Comparison of ENCODE assay signal across 8 mouse cellular contexts in the genomic region with DNA sequence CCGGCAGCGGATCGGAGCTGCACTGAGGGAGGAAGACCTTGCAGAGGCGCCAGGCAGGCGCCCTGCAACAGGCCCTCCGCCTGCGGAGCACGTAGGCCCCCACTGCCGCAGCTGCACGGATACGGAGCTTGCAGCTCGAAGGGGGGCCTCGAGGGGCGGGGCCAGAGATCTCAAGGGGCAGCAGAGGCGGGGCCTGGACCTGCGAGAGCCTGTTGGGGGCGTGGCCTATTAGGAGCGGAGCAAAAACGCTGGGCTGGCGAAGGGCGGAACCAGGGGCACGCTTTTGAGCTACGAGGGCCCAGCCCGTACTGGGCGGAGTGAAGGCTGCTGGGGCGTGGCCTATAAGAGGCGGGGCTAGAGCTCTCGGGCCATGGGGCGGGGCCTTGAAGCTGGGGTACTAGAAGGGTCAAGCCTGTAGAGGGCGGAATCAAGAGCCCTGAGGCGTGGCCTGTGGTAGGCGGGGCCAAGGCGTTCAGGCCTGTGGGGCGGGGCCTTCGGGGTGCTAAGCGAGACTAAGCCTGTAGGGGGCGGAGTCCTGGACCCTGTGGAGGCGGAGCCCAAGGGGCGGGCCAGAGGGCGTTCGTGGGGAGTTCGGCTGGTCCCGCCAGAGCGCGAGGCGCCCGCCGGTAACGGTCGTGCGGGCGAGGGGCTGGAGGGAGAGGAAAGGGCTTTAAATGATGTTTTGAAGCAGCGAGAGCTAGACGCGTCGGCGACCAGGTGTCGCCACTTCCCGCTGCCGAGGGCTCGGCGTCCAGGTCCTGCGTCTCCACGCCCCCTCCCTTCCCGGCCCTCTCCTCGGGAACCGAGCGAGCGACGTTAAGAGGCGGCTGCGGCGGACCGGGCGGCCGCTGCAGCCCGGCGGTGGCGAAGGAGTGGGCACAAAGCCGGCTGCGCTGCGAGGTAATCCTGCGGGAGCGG. TPM values are rescaled to one million over a fixed set of nuclear protein-coding genes. Genes with fewer than 3 reads are reported as not detected.
DNase-seq lines count a peak whose midpoint lies in the region; ATAC-seq and TF ChIP-seq lines count a peak whose summit lies in the region.

No protein-coding gene starts in this region.

- WGBS in forebrain, embryonic 12.5 days: under 1% methylated on average over 80 of the region's 84 CpGs
- under 1% methylated on average over 67 of the region's 84 CpGs for WGBS in heart, postnatal 0 days
- under 1% methylated on average over 83 of the region's 84 CpGs for WGBS in liver, embryonic 16.5 days (ENCODE audit: insufficient replicate concordance)
- WGBS in neural tube, embryonic 13.5 days: under 1% methylated on average over 84 of the region's 84 CpGs

- H3K9me3 ChIP-seq in E14TG2a.4 (ENCODE audit: low read length): no peaks in the 10 kb centered on the region
- H3K9me3 ChIP-seq in forebrain, embryonic 12.5 days: no peaks in the 10 kb centered on the region
- H3K9me3 ChIP-seq in heart, postnatal 0 days (replicated peaks; ENCODE audit: control insufficient read depth, low read length): no peaks in the 10 kb centered on the region
- no peaks in the 10 kb centered on the region for H3K9me3 ChIP-seq in liver, embryonic 16.5 days (replicated peaks; ENCODE audit: control insufficient read depth, low read length)
- H3K9me3 ChIP-seq in neural tube, embryonic 13.5 days: no peaks in the 10 kb centered on the region

- H3K4me1 ChIP-seq in E14TG2a.4 (replicated peaks; ENCODE audit: low read depth, low read length): peaks cover 30% of the 10 kb centered on the region
- H3K4me1 ChIP-seq in forebrain, embryonic 12.5 days: peaks cover 38% of the 10 kb centered on the region
- peaks cover 25% of the 10 kb centered on the region for H3K4me1 ChIP-seq in heart, postnatal 0 days (ENCODE audit: control insufficient read depth, insufficient read depth)
- peaks cover 31% of the 10 kb centered on the region for H3K4me1 ChIP-seq in liver, embryonic 16.5 days (ENCODE audit: control insufficient read depth, low read depth, low read length)
- H3K4me1 ChIP-seq in neural tube, embryonic 13.5 days (replicated peaks): peaks cover 40% of the 10 kb centered on the region
- peaks cover 13% of the 10 kb centered on the region for H3K4me1 ChIP-seq in testis, adult 2 months (ENCODE audit: control insufficient read depth, insufficient read depth, low read length)

- TF ChIP-seq EP300 in heart, postnatal 0 days (IDR thresholded peaks at IDR 0.05; ENCODE audit: low read depth): 0 out of 2 replicates have a peak, but pooled peaks have one; percentile 55

- peak overlapping the region; percentile 87 for H3K9ac ChIP-seq in forebrain, embryonic 12.5 days
- peak overlapping the region; percentile 88 for H3K9ac ChIP-seq in heart, postnatal 0 days (replicated peaks; ENCODE audit: low read depth, low read length)
- H3K9ac ChIP-seq in liver, embryonic 16.5 days (ENCODE audit: low read depth, low read length): peak overlapping the region; percentile 89
- H3K9ac ChIP-seq in neural tube, embryonic 13.5 days: peak overlapping the region; percentile 86

- peaks cover 30% of the 10 kb centered on the region for H3K27me3 ChIP-seq in E14TG2a.4 (ENCODE audit: insufficient read depth, low read length)
- H3K27me3 ChIP-seq in forebrain, embryonic 12.5 days: peaks cover 21% of the 10 kb centered on the region
- H3K27me3 ChIP-seq in heart, postnatal 0 days (ENCODE audit: control insufficient read depth, insufficient read depth, low read length): no peaks in the 10 kb centered on the region
- H3K27me3 ChIP-seq in liver, embryonic 16.5 days (ENCODE audit: control insufficient read depth, insufficient read depth, low read depth, low read length): peaks cover 4% of the 10 kb centered on the region; the same call in 1 of the 2 replicates
- peaks cover 7% of the 10 kb centered on the region for H3K27me3 ChIP-seq in neural tube, embryonic 13.5 days
- H3K27me3 ChIP-seq in testis, adult 2 months (ENCODE audit: control insufficient read depth, insufficient read depth, low read length): no peaks in the 10 kb centered on the region

- H3K4me2 ChIP-seq in forebrain, embryonic 12.5 days: peak overlapping the region; percentile 89
- peak overlapping the region; percentile 83 for H3K4me2 ChIP-seq in heart, postnatal 0 days (ENCODE audit: low read depth, low read length)
- H3K4me2 ChIP-seq in liver, embryonic 16.5 days (ENCODE audit: low read depth, low read length): peak overlapping the region; percentile 100
- H3K4me2 ChIP-seq in neural tube, embryonic 13.5 days: peak overlapping the region; percentile 84

- no peaks in the 10 kb centered on the region for H3K36me3 ChIP-seq in E14TG2a.4 (ENCODE audit: insufficient read depth, low read length)
- no peaks in the 10 kb centered on the region for H3K36me3 ChIP-seq in forebrain, embryonic 12.5 days (replicated peaks)
- H3K36me3 ChIP-seq in heart, postnatal 0 days (replicated peaks; ENCODE audit: control insufficient read depth, insufficient read depth, low read length): no peaks in the 10 kb centered on the region
- no peaks in the 10 kb centered on the region for H3K36me3 ChIP-seq in liver, embryonic 16.5 days (ENCODE audit: control insufficient read depth, insufficient read depth)
- H3K36me3 ChIP-seq in neural tube, embryonic 13.5 days: no peaks in the 10 kb centered on the region
- H3K36me3 ChIP-seq in testis, adult 2 months (ENCODE audit: control insufficient read depth, insufficient read depth, low read length): no peaks in the 10 kb centered on the region

- TF ChIP-seq CTCF in E14TG2a.4 (conservative IDR thresholded peaks at IDR 0.05; ENCODE audit: low read length): peak; percentile 15; the same call in 1 of the 2 replicates
- peak; percentile 68 for TF ChIP-seq CTCF in heart, postnatal 0 days (IDR thresholded peaks at IDR 0.05; ENCODE audit: low read depth)
- peak; percentile 46; the same call in 1 of the 2 replicates for TF ChIP-seq CTCF in testis, adult 2 months (IDR thresholded peaks at IDR 0.05; ENCODE audit: control insufficient read depth, insufficient read depth, insufficient replicate concordance, low read depth, low read length)

- H3K4me3 ChIP-seq in E14TG2a.4 (replicated peaks; ENCODE audit: low read length): peak overlapping the region; percentile 99
- H3K4me3 ChIP-seq in forebrain, embryonic 12.5 days (replicated peaks): peak overlapping the region; percentile 90
- peak overlapping the region; percentile 94 for H3K4me3 ChIP-seq in heart, postnatal 0 days (ENCODE audit: low read depth, low read length)
- peak overlapping the region; percentile 91 for H3K4me3 ChIP-seq in liver, embryonic 16.5 days (ENCODE audit: low read depth, low read length)
- peak overlapping the region; percentile 77 for H3K4me3 ChIP-seq in neural tube, embryonic 13.5 days
- H3K4me3 ChIP-seq in testis, adult 2 months (ENCODE audit: control insufficient read depth, low read depth, low read length): peak overlapping the region; percentile 97

- H3K27ac ChIP-seq in forebrain, embryonic 12.5 days: peak overlapping the region; percentile 77
- H3K27ac ChIP-seq in heart, postnatal 0 days (ENCODE audit: low read depth): peak overlapping the region; percentile 95
- peak overlapping the region; percentile 75 for H3K27ac ChIP-seq in liver, embryonic 16.5 days (ENCODE audit: low read length)
- peak overlapping the region; percentile 77 for H3K27ac ChIP-seq in neural tube, embryonic 13.5 days (replicated peaks)
- peak overlapping the region; percentile 95 for H3K27ac ChIP-seq in testis, adult 2 months (ENCODE audit: control insufficient read depth, insufficient read depth, low read depth, low read length)

- peak; percentile 100 for DNase-seq in c-Kit-positive CD71-positive TER-119-positive erythroid progenitor cells, embryonic 14.5 days (ENCODE audit: low spot score)
- peak; percentile 99 for DNase-seq in heart, postnatal 0 days (ENCODE audit: low spot score)
- DNase-seq in kidney, postnatal 4 days: peak; percentile 100

- ATAC-seq in forebrain, embryonic 12.5 days (ENCODE audit: low FRiP score): peak; percentile 94
- ATAC-seq in heart, postnatal 0 days (ENCODE audit: insufficient read depth, low read depth): peak; percentile 96
- ATAC-seq in liver, embryonic 16.5 days (ENCODE audit: low read depth): peak; percentile 95
- ATAC-seq in neural tube, embryonic 13.5 days (ENCODE audit: low read depth): peak; percentile 96

- TF ChIP-seq POLR2A in testis, adult 2 months (IDR thresholded peaks at IDR 0.05; ENCODE audit: control insufficient read depth, low read depth, low read length): peak; percentile 99

RNA-seq across cellular contexts. Expression of a gene that starts 2.2 kb away (rescaled TPM):
- polyA plus RNA-seq in forebrain, embryonic 12.5 days (2016; fragmentation: Nextera tagmentation; extraction: Ambion mirVana): 48.5 and 51.2 TPM in 2 replicates
- 62.1 and 78.8 TPM in 2 replicates for total RNA-seq in heart, postnatal 0 days (2014; rRNA removed; ENCODE audit: low replicate concordance)
- polyA plus RNA-seq in heart, postnatal 0 days (2015; fragmentation: Nextera tagmentation; extraction: Ambion mirVana): 81.2 and 82.9 TPM in 2 replicates
- 26.2 and 28.4 TPM in 2 replicates for polyA plus RNA-seq in liver, embryonic 16.5 days (2015; fragmentation: Nextera tagmentation; extraction: Ambion mirVana)
- 35.6 and 39.2 TPM in 2 replicates for polyA plus RNA-seq in neural tube, embryonic 13.5 days (2015; fragmentation: Nextera tagmentation; extraction: Ambion mirVana)
- 27.2 and 29.0 TPM in 2 replicates for polyA plus RNA-seq in testis, adult 2 months (2012; rRNA removed)

Comparison
In these comparisons a context has a peak if more than half of its experiments do, and no peak if none do; other contexts are left out.
1. Peak in every context shown above with its lines: DNase-seq, ATAC-seq, H3K4me3 ChIP-seq and H3K27ac ChIP-seq.
2. CTCF ChIP-seq: peak in every context shown above with its lines; median percentile 68 in heart, postnatal 0 days; 46 in testis, adult 2 months; 15 in E14TG2a.4.